In genomic region chr8:86526808-86527207, GRCm38 (mm10) we compare ENCODE assay signal across 20 mouse cellular contexts. TPM values are rescaled to one million over a fixed set of nuclear protein-coding genes. Genes with fewer than 3 reads are reported as not detected.
A peak's percentile ranks its signal among the peaks of the same experiment; 100 is the strongest.
DNase-seq lines count a peak whose midpoint lies in the region.
"Had no signal": no experiment of that assay in that cellular context is flagged by ENCODE, and none has a peak within 500 bp of the region (broad histone marks: within the 10 kb centered on the region; RNA-seq: fewer than 3 reads in every experiment).

No protein-coding gene starts in this region.

- peak; percentile 92 for DNase-seq in cerebellum, adult 11 months
- peak; percentile 90 to 94 for DNase-seq in cerebellum, adult 18-20 months
- DNase-seq in cerebellum, adult 9-11 months = peak; percentile 98
- DNase-seq in cerebellum, postnatal 36 days = peak; percentile 89 to 91
- no peak for DNase-seq in right cerebral cortex, postnatal 25 days
- DNase-seq in adrenal gland, adult 2 months = no peak
- DNase-seq in kidney, adult 8-10 months = no peak
- DNase-seq: adrenal gland, postnatal 14 days; embryo, embryonic 11 days; gastrocnemius, postnatal 36 days; heart, adult 11 months; heart, postnatal 10 days; heart, postnatal 4 days; kidney, adult 9 months had no signal

RNA-seq across cellular contexts. Expression of gene Abcc12, which starts 53.7 kb away (rescaled TPM):
- total RNA-seq in adrenal gland, adult 2 months (2021) = not detected
- 0.03 and 0.04 TPM in 2 replicates for polyA plus RNA-seq in adrenal gland, adult 2 months (2012; rRNA removed)
- polyA plus RNA-seq: embryonic facial prominence, embryonic 11.5 days; erythroblast, embryonic 14.5 days; forebrain, embryonic 10.5 days; heart, embryonic 14.5 days; inflammation-experienced regulatory T-cells, adult 6 months; intestine, postnatal 0 days had no signal

Comparison
In these comparisons a context has a peak if more than half of its experiments do, and no peak if none do; other contexts are left out.
1. DNase-seq: peak in cerebellum, adult 11 months (single experiment), cerebellum, adult 18-20 months (2 of 2), cerebellum, adult 9-11 months (single experiment) and cerebellum, postnatal 36 days (2 of 2); none in right cerebral cortex, postnatal 25 days (single experiment), adrenal gland, adult 2 months (single experiment) and kidney, adult 8-10 months (0 of 2).